Mouse (Mus musculus): ENCODE data around the gene Erich6b. TPM values are rescaled to one million over a fixed set of nuclear protein-coding genes. Genes with fewer than 3 reads are reported as not detected.

Gene Erich6b
- polyA plus RNA-seq, 1 experiment from 2014 or later, result not detected

Other genes with a start within 250 kb of the Erich6b start
- gene Siah3, start 186.3 kb upstream of the Erich6b start, polyA plus RNA-seq (2014; fragmentation: Nextera tagmentation; extraction: Ambion mirVana), result not detected in 2 replicates
- not detected in 2 replicates for gene Spert, start 49.1 kb upstream of the Erich6b start, polyA plus RNA-seq (2014; fragmentation: Nextera tagmentation; extraction: Ambion mirVana)
- gene Cog3, start 112.3 kb downstream of the Erich6b start, polyA plus RNA-seq (2014; fragmentation: Nextera tagmentation; extraction: Ambion mirVana), result 16.0 and 16.5 TPM in 2 replicates
- 8.3 and 9.2 TPM in 2 replicates for gene Slc25a30, start 144.8 kb downstream of the Erich6b start, polyA plus RNA-seq (2014; fragmentation: Nextera tagmentation; extraction: Ambion mirVana)
- gene Tpt1, start 202.8 kb downstream of the Erich6b start, polyA plus RNA-seq (2014; fragmentation: Nextera tagmentation; extraction: Ambion mirVana), result 1,091 and 1,152 TPM in 2 replicates